Mouse (Mus musculus) right cerebral cortex, adult 18-20 months (tissue): Measurements from ENCODE around the gene Tmbim4.

ENCODE experiments used
- DNase-seq: peaks from one replicate; pipeline ENCODE4 v3.0.0; 2022; ENCODE audit warnings: mixed read lengths

Gene Tmbim4

GRCm38 (mm10) chr10:120201131-120201921 lies at the start of gene Tmbim4:
Gene Tmbim4 (plus strand): TSS chr10:120201590.
- peak; percentile 16 for DNase-seq

- no peak for DNase-seq
Observed at GRCm38 (mm10) chr10:120151672-120152071, 49.7 kb upstream of the Tmbim4 start.

GRCm38 (mm10) chr10:120153911-120154310 lies 47.5 kb upstream of the Tmbim4 start:
- DNase-seq, result no peak

GRCm38 (mm10) chr10:120160533-120160932 lies 40.9 kb upstream of the Tmbim4 start:
- no peak for DNase-seq

- DNase-seq, result no peak
Observed at GRCm38 (mm10) chr10:120162840-120163239, 38.5 kb upstream of the Tmbim4 start.

GRCm38 (mm10) chr10:120163490-120163889 lies 37.9 kb upstream of the Tmbim4 start:
- DNase-seq, result no peak

GRCm38 (mm10) chr10:120164931-120165792 lies 36.2 kb upstream of the Tmbim4 start:
- DNase-seq, result no peak

GRCm38 (mm10) chr10:120165793-120166503 lies 35.4 kb upstream of the Tmbim4 start:
- DNase-seq, result no peak

GRCm38 (mm10) chr10:120168070-120168469 lies 33.3 kb upstream of the Tmbim4 start:
- DNase-seq, result no peak

- DNase-seq, result no peak
Observed at GRCm38 (mm10) chr10:120169064-120169463, 32.3 kb upstream of the Tmbim4 start.

GRCm38 (mm10) chr10:120169841-120170240 lies 31.5 kb upstream of the Tmbim4 start:
- DNase-seq, result no peak

- DNase-seq, result no peak
Observed at GRCm38 (mm10) chr10:120170277-120170676, 31.1 kb upstream of the Tmbim4 start.

GRCm38 (mm10) chr10:120171340-120171739 lies 30.1 kb upstream of the Tmbim4 start:
- DNase-seq, result no peak

- DNase-seq, result no peak
Observed at GRCm38 (mm10) chr10:120174192-120174705, 27.1 kb upstream of the Tmbim4 start.

- no peak for DNase-seq
Observed at GRCm38 (mm10) chr10:120182887-120183286, 18.5 kb upstream of the Tmbim4 start.

GRCm38 (mm10) chr10:120183342-120183741 lies 18.0 kb upstream of the Tmbim4 start:
- DNase-seq, result no peak

- DNase-seq, result no peak
Observed at GRCm38 (mm10) chr10:120188513-120188912, 12.9 kb upstream of the Tmbim4 start.

- no peak for DNase-seq
Observed at GRCm38 (mm10) chr10:120189276-120189675, 12.1 kb upstream of the Tmbim4 start.

GRCm38 (mm10) chr10:120189782-120190181 lies 11.6 kb upstream of the Tmbim4 start:
- DNase-seq, result no peak

- no peak for DNase-seq
Observed at GRCm38 (mm10) chr10:120191165-120191564, 10.2 kb upstream of the Tmbim4 start.

- no peak for DNase-seq
Observed at GRCm38 (mm10) chr10:120192278-120192677, 9.1 kb upstream of the Tmbim4 start.

GRCm38 (mm10) chr10:120193255-120193654 lies 8.1 kb upstream of the Tmbim4 start:
- DNase-seq, result no peak
